Mouse (Mus musculus): ENCODE results near the gene Sh3bgrl3.

GRCm38 (mm10) chr4:134096120-134096519 is 32.5 kb downstream of the Sh3bgrl3 start:
- TF ChIP-seq CTCF (IDR thresholded peaks at IDR 0.05; ENCODE audit: low read depth), result no peak
- no peak for TF ChIP-seq EP300 (IDR thresholded peaks at IDR 0.05; ENCODE audit: low read depth)
